Mouse (Mus musculus) intestine, embryonic 16.5 days (tissue): ENCODE results near the gene Dhx37. TPM values are rescaled to one million over a fixed set of nuclear protein-coding genes. Genes with fewer than 3 reads are reported as not detected.
"Not testable (repeated sequence)": the region's sequence is repeated elsewhere in the genome, so short reads cannot be mapped to it uniquely, and the experiment has no call there.

Experiments
- ATAC-seq: fragments of 200-750 bp; cut with Nextera tagmentation; 2 replicates; pipeline ENCODE4 v1.8.0; 2017; ENCODE audit warnings: moderate TSS enrichment, moderate library complexity
- H3K27ac ChIP-seq: fragments of 300-500 bp; sonication (generic); 2 replicates; pipeline ENCODE4 v1.5.1; 2014; ENCODE audit warnings: mild to moderate bottlenecking, low read length
- H3K27me3 ChIP-seq: fragments of 300-500 bp; sonication (generic); replicated peaks from 2 replicates; pipeline ENCODE4 v1.6.1; 2014; ENCODE audit warnings: low read length, control low read depth, mixed read lengths; ENCODE audit not compliant: control insufficient read depth, insufficient read depth
- H3K36me3 ChIP-seq: fragments of 300-500 bp; sonication (generic); 2 replicates; pipeline ENCODE4 v1.6.1; 2014; ENCODE audit warnings: low read length, control low read depth; ENCODE audit not compliant: control insufficient read depth, insufficient read depth
- H3K4me1 ChIP-seq: fragments of 300-500 bp; sonication (generic); 2 replicates; pipeline ENCODE4 v1.6.1; 2014; ENCODE audit warnings: low read length, control low read depth, mixed read lengths; ENCODE audit not compliant: control insufficient read depth, insufficient read depth
- H3K4me2 ChIP-seq: fragments of 300-500 bp; sonication (generic); 2 replicates; pipeline ENCODE4 v1.6.1; 2014; ENCODE audit warnings: low read depth, low read length, control low read depth
- H3K4me3 ChIP-seq: fragments of 300-500 bp; sonication (generic); 2 replicates; pipeline ENCODE4 v1.5.1; 2014; ENCODE audit warnings: mild to moderate bottlenecking, low read length
- H3K9ac ChIP-seq: fragments of 300-500 bp; sonication (generic); 2 replicates; pipeline ENCODE4 v1.6.1; 2014; ENCODE audit warnings: low read depth, low read length
- H3K9me3 ChIP-seq: fragments of 300-500 bp; sonication (generic); 2 replicates; pipeline ENCODE4 v1.6.1; 2016; ENCODE audit warnings: low read length, control low read depth; ENCODE audit not compliant: control insufficient read depth
- WGBS: fragments of 180-500 bp; shearing (Covaris S2); extraction: QIAGEN DNeasy Blood & Tissue Kit; methylation state at CpG from one replicate; pipeline ENCODE4 v1.1.7; 2014; 5-methylcytosine and 5-hydroxymethylcytosine counted together
- polyA plus RNA-seq: library from polyadenylated mRNA; unstranded; fragments of >200 nt; fragmentation: Nextera tagmentation; extraction: Ambion mirVana; gene quantifications from 2 replicates; pipeline ENCODE4 v1.2.1, GENCODE M21; 2015

The Dhx37 gene
- polyA plus RNA-seq, 1 experiment from 2014 or later: 10.2 TPM

DNA sequence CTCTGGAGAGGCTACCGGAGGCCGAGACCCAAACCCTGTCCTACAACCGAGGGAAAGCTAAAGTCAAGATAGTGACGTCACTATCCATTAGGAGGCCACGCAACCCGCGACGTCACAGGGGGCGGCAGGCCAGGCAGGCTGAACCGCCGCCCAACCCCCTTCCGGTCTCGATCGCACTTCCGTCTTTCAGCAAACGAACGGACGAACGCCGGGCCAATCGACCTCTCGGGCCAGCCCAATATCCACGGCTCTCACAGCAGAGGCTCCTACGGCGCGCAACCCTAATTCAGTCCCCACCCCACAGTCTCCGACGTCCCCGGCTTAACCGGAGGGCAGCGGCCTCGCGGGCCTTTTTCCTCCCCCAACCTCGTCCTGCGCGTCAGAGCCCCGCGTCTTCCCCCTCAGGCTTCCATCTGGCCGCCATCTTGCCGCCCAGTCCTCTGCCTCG lies 44.8 kb downstream of the Dhx37 start, which contains the start of gene Gm10382:
Gm10382 (plus strand) TSS at position 192 of the 448 bp plus-strand sequence.
- peaks cover 8% of the 10 kb centered on the region for H3K36me3 ChIP-seq
- no peaks in the 10 kb centered on the region for H3K9me3 ChIP-seq
- no peaks in the 10 kb centered on the region for H3K27me3 ChIP-seq
- peak within 1 kb of the TSS; percentile 95 for H3K27ac ChIP-seq
- H3K4me3 ChIP-seq: peak within 1 kb of the TSS; percentile 100
- H3K4me2 ChIP-seq: peak within 1 kb of the TSS; percentile 80
- WGBS: under 1% methylated on average over 41 of the region's 41 CpGs
- peak; percentile 3; the same call in 1 of the 2 replicates for ATAC-seq
- H3K4me1 ChIP-seq: peaks cover 27% of the 10 kb centered on the region
- H3K9ac ChIP-seq: peak within 1 kb of the TSS; percentile 100

DNA sequence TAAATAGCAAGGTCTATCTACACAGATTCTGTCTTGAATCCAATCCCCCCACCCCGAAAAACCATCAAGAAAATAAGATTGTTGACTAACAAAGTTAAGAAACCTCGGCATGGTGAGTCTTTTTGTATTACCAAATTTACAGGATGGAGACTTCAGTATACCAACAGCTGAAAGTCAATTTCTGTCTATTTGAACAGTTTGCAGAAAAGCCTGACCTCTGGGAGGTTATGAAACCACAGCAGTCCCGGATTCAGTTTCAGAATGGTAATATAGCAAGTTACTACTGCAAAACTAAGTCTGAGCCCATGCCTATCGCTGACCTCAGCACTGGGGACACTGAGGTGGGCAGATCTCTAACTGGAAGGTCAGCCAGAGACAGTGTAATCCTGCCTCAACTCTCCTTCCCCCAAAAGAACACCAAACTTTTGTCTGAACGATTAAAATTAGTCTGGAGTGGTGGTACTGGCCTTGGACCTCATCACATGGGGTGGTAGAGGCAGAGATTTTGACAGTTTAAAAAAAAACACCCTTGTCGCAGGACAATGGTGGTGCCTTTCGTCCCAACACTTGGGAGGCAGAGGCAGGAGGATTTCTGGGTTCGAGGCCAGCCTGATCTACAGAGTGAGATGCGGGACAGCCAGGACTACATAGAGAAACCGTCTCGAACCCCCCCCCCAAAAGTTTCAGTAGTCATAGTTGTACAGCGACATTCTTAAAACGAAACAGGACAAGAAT lies 45.4 kb downstream of the Dhx37 start:
- H3K9ac ChIP-seq: peak overlapping the region; percentile 100
- H3K9me3 ChIP-seq: no peaks in the 10 kb centered on the region
- H3K36me3 ChIP-seq: peaks cover 8% of the 10 kb centered on the region
- peak overlapping the region; percentile 95 for H3K27ac ChIP-seq
- WGBS: 19% methylated on average over 13 of the region's 13 CpGs
- H3K4me2 ChIP-seq: peak overlapping the region; percentile 80
- H3K27me3 ChIP-seq: no peaks in the 10 kb centered on the region
- peak overlapping the region; percentile 100 for H3K4me3 ChIP-seq
- ATAC-seq: no peak
- H3K4me1 ChIP-seq: peaks cover 21% of the 10 kb centered on the region

DNA sequence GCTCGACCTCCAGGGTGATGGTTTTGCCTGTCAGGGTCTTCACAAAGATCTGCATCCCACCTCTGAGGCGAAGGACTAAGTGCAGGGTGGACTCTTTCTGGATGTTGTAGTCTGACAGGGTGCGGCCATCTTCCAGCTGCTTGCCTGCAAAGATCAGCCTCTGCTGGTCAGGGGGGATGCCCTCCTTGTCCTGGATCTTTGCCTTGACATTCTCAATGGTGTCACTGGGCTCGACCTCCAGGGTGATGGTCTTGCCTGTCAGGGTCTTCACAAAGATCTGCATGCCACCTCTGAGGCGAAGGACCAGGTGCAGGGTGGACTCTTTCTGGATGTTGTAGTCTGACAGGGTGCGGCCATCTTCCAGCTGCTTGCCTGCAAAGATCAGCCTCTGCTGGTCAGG lies 46.6 kb downstream of the Dhx37 start:
- H3K9me3 ChIP-seq, H3K4me3 ChIP-seq, H3K27me3 ChIP-seq, H3K27ac ChIP-seq, H3K36me3 ChIP-seq, H3K9ac ChIP-seq, H3K4me2 ChIP-seq, ATAC-seq: not testable (repeated sequence)
- peaks cover 17% of the 10 kb centered on the region for H3K4me1 ChIP-seq
- WGBS: 86% methylated on average over 4 of the region's 6 CpGs

DNA sequence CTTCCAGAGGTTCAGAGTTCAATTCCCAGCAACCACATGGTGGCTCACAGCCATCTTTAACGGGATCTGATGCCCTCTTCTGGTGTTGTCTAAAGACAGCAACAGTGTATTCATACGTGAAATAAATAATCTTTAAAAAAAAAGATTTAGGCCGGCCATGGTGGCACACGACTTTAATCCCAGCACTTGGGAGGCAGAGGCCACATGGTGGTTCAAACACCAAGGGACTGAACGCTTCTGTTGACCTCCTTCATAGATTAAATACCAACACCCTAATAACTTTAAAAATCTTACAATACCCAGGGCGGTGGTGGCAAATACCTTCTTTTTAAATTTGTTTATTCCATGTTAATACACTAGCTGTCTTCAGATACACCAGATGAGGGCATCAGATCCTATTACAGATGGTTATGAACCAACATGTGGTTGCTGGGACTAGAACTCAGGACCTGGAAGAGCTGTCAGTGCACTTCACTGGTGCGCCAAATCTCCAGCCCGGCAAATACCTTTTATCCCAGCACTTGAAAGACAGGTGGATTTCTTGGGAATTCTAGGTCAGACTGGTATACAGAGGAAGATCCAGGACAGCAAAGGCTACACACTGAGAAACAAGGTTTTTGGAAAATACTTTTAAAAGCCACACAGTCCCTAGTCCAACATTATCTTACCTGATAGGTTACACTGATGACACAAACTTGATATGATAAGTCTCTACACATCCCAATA lies 48.5 kb downstream of the Dhx37 start:
- H3K4me3 ChIP-seq: no peak overlapping the region; the same call in 1 of the 2 replicates
- H3K27me3 ChIP-seq: no peaks in the 10 kb centered on the region
- ATAC-seq: no peak
- H3K9me3 ChIP-seq: no peaks in the 10 kb centered on the region
- H3K27ac ChIP-seq: no peak overlapping the region
- peaks cover 8% of the 10 kb centered on the region for H3K36me3 ChIP-seq
- H3K9ac ChIP-seq: no peak overlapping the region
- peaks cover 12% of the 10 kb centered on the region for H3K4me1 ChIP-seq
- H3K4me2 ChIP-seq: peak overlapping the region; percentile 3; the same call in 1 of the 2 replicates
- WGBS: 74% methylated on average over 8 of the region's 8 CpGs

DNA sequence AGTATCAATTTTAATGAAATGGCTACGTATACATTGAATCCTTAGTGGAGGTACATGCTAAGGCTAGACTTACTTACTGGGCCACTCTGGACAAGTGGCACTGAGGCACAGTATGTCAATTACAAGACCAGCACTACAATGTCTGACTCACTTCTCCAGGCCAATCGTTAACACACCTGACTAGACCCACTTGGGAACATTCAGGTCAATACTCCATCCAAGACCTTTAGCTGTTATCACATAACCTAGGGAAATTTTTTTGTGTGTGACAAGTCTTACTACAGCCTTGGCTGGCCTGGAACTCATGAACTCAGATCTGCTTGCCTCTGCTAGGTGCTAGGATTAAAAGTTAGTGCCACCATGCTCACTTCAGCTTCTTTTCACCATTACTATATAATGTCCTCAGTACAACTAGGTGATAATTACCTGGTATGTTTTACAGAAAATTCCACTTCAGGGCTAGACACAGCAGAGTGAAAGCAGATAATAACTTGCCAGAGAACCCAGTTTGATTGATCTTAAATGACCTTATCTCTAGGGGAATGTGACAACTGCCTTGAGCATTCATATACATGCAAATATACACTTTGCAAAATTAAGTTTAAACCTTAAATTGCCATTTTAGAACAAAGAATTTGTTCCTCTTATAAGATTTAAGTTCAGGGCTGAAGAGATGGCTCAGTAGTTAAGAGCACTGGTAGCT lies 49.3 kb downstream of the Dhx37 start:
- Histone ChIP-seq H3K9ac (no peak overlapping the region), H3K27ac (no peak overlapping the region), H3K9me3 (no peaks in the 10 kb centered on the region), H3K4me3 (no peak overlapping the region), H3K4me2 (no peak overlapping the region), H3K36me3 (peaks cover 8% of the 10 kb centered on the region), H3K4me1 (peaks cover 11% of the 10 kb centered on the region; the same call in 1 of the 2 replicates), H3K27me3 (no peaks in the 10 kb centered on the region)
- 81% methylated on average over 2 of the region's 2 CpGs for WGBS
- ATAC-seq: no peak

GRCm38 (mm10) chr5:125383637-125384420 lies 50.1 kb downstream of the Dhx37 start:
- 70% methylated on average over 3 of the region's 3 CpGs for WGBS
- Histone ChIP-seq H3K27ac (no peak overlapping the region), H3K27me3 (no peaks in the 10 kb centered on the region), H3K4me1 (peaks cover 11% of the 10 kb centered on the region; the same call in 1 of the 2 replicates), H3K36me3 (peaks cover 8% of the 10 kb centered on the region), H3K9ac (no peak overlapping the region), H3K4me2 (no peak overlapping the region), H3K9me3 (no peaks in the 10 kb centered on the region), H3K4me3 (no peak overlapping the region)
- ATAC-seq: no peak

GRCm38 (mm10) chr5:125382673-125383558 lies 51.0 kb downstream of the Dhx37 start:
- peak; percentile 61 for ATAC-seq
- H3K4me1 ChIP-seq: peaks cover 8% of the 10 kb centered on the region; the same call in 1 of the 2 replicates
- 47% methylated on average over 6 of the region's 6 CpGs for WGBS
- H3K27me3 ChIP-seq: no peaks in the 10 kb centered on the region
- H3K4me3 ChIP-seq: no peak overlapping the region
- peaks cover 8% of the 10 kb centered on the region for H3K36me3 ChIP-seq
- H3K9me3 ChIP-seq: no peaks in the 10 kb centered on the region
- H3K4me2 ChIP-seq: no peak overlapping the region
- no peak overlapping the region for H3K9ac ChIP-seq
- H3K27ac ChIP-seq: no peak overlapping the region
